Mouse (Mus musculus) B cell, adult 67 days (primary cell): ENCODE measurements around the gene Drap1. TPM values are rescaled to one million over a fixed set of nuclear protein-coding genes. Genes with fewer than 3 reads are reported as not detected.

ENCODE experiments used
- total RNA-seq, 2 experiments: library from RNA; stranded (reverse); gene quantifications; 4 replicates each; pipeline ENCODE4 v1.2.4; 2023

Gene Drap1
- total RNA-seq: 100 to 1,000 TPM; 174 to 177 TPM

GRCm38 (mm10) chr19:5424782-5425741 lies at the start of gene Drap1, which contains the start of gene AI837181:
Gene Drap1 (minus strand): TSS chr19:5424979.
Gene AI837181 (plus strand): TSS chr19:5425144.

DNA sequence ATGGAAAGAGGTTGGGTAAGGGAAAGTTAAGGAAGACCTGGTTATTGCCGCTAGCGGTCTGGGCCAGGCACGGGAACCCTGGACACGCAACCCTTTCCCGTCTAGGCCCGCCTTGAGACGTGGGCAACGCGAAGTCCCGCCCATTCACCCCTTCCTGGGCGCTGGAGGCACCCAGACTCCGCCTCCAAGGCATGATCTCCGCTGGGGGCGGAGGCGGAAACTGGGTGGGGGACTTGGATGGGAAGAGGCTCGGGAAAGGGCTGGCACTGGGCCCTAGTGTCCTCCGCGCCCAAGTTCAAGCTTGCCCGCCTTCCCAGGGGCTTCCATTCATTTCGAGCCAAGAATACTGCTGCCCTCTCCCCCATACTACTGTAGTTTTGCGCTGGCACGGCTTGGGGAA lies 48.9 kb upstream of the Drap1 start, which contains the start of gene Efemp2:
Efemp2 (plus strand) TSS at position 235 of the 400 bp plus-strand sequence.

DNA sequence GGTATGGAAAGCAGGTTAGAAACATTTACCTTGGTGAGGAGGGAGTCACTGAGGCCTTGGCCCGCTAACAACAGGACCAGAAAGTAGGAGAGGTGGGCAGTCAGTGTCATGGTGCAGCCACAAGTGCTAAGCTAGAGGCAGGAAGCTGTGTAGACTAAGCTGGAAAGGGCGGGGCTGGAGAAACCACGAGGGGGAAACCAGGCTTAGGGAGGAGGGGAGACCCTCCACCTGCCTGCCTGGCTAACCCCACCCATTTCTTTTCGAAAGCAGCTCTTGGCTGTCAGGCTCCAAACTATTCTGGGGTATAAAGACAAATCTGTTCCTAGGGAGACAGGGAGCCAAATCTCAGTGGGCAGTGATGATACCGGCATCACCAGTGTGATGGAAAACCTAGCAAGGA lies 43.6 kb upstream of the Drap1 start, which contains the start of gene Ctsw:
Ctsw (minus strand) TSS at position 134 of the 400 bp plus-strand sequence.

DNA sequence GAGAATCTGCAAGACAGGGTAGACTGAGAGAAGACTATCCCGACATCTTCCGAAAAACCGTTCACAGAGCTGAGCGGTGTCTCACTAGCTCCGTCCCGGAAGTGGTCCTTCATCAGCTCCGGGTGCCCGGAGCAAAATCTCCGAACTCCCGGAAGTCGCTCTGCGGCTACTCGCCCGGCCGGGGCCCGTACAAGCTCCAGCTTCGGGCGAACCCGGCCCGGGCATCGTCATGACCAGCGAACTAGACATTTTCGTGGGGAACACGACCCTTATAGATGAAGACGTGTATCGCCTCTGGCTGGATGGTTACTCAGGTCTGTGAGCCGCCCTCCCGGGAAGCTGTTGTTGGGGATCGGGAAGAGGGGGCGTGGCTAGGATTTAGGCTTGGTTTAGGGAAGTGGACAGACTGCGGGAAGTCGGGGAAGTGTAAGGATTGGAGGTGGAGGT lies 35.7 kb upstream of the Drap1 start, which contains the start of gene Fibp:
Fibp (plus strand) TSS at position 151 of the 447 bp plus-strand sequence.

GRCm38 (mm10) chr19:5457746-5458442 lies 33.1 kb upstream of the Drap1 start, which contains the start of gene Ccdc85b:
Gene Ccdc85b (minus strand): TSS chr19:5457894.

DNA sequence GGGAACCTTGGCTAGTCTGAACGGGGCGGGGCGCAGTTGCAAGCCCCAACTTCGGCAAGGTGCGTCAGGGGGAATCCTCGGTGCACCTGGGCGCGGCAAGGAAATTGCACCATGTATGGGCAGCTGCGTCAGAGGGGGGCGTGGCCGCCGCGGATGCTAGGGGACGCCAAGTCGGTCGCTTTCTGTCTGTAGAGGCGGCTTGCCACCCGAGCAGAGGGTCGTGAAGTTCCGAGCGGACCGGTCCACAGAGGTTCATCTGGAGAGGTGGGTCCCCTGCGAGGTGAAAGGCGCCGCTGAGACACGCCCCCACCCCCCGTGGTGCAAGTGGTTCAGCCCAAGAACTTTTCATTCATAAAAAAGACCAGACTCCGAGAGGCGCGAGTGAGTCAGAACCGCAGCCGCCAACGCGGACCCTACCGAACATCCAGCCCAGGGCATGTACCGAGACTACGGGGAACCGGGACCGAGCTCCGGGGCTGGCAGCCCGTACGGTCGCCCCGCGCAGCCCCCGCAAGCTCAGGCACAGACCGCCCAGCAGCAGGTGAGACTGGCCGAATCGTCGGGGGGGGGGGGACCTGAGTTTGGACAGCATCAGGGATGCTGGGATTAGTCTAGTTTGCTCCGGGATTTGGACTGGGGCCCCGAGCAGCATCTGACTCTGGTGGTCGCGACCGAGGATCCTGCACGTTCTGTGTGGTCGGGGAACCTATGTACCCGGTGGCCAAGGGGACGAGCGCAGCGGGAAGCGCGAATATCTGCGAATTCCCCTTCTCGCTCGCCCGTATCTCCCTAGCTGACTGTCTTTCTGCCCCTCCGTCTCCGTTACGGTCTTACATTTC lies 23.0 kb upstream of the Drap1 start, which contains the start of gene Fosl1:
Fosl1 (plus strand) TSS at position 33 of the 839 bp plus-strand sequence.

GRCm38 (mm10) chr19:5402293-5402692 lies 22.5 kb downstream of the Drap1 start, which contains the start of gene Tsga10ip:
Gene Tsga10ip (minus strand): TSS chr19:5402526.

GRCm38 (mm10) chr19:5388588-5389242 lies 36.1 kb downstream of the Drap1 start, which contains the start of gene Sart1:
Gene Sart1 (minus strand): TSS chr19:5388703.

Other genes with a start within 250 kb of the Drap1 start
- gene Pacs1, start 151.9 kb downstream of the Drap1 start, total RNA-seq: 10 to 100 TPM; 81.2 to 92.8 TPM
- 100 to 1,000 TPM; 309 to 311 TPM for gene Sf3b2, start 129.5 kb downstream of the Drap1 start, total RNA-seq
- gene Gal3st3, start 126.6 kb downstream of the Drap1 start, total RNA-seq: not detected
- gene Catsper1, start 89.2 kb downstream of the Drap1 start, total RNA-seq: not detected
- not detected for gene Cst6, start 75.4 kb downstream of the Drap1 start, total RNA-seq
- 10 to 100 TPM; 39.6 to 43.4 TPM for gene Eif1ad, start 58.2 kb downstream of the Drap1 start, total RNA-seq
- 10 to 100 TPM; 93.0 to 94.1 TPM for gene Banf1, start 57.8 kb downstream of the Drap1 start, total RNA-seq
- gene Sart1, start 36.3 kb downstream of the Drap1 start, total RNA-seq: 100 to 1,000 TPM; 177 to 198 TPM
- not detected for gene Tsga10ip, start 22.5 kb downstream of the Drap1 start, total RNA-seq
- gene AI837181, start 165 bp upstream of the Drap1 start, total RNA-seq: 10 to 100 TPM; 59.5 to 60.9 TPM
- 1 to 10 TPM in 1 of 2 experiments, not detected in 1; 1.3 TPM for gene Fosl1, start 22.6 kb upstream of the Drap1 start, total RNA-seq
- 1 to 10 TPM; 3.1 to 3.6 TPM for gene Ccdc85b, start 32.9 kb upstream of the Drap1 start, total RNA-seq
- gene Fibp, start 35.6 kb upstream of the Drap1 start, total RNA-seq: 100 to 1,000 TPM; 115 to 174 TPM
- gene Ctsw, start 43.5 kb upstream of the Drap1 start, total RNA-seq: 1 to 10 TPM; 2.0 to 3.3 TPM
- gene Efemp2, start 49.0 kb upstream of the Drap1 start, total RNA-seq: 1 to 10 TPM in 1 of 2 experiments, not detected in 1; 1.5 TPM
- 10 to 100 TPM; 39.6 to 51.8 TPM for gene Mus81, start 63.4 kb upstream of the Drap1 start, total RNA-seq
- gene Cfl1, start 65.5 kb upstream of the Drap1 start, total RNA-seq: 1,000 to 10,000 TPM; 1,245 to 1,301 TPM
- gene 1700020D05Rik, start 78.8 kb upstream of the Drap1 start, total RNA-seq: 1 to 10 TPM; 3.5 to 4.9 TPM
- 10 to 100 TPM; 10.4 to 14.2 TPM for gene Snx32, start 85.6 kb upstream of the Drap1 start, total RNA-seq
- not detected for gene Ovol1, start 135.7 kb upstream of the Drap1 start, total RNA-seq
- 10 to 100 TPM; 21.5 to 25.2 TPM for gene Ap5b1, start 143.0 kb upstream of the Drap1 start, total RNA-seq
- 100 to 1,000 TPM in 1 of 2 experiments, 10 to 100 TPM in 1; 92.4 to 109 TPM for gene Rnaseh2c, start 176.9 kb upstream of the Drap1 start, total RNA-seq
- gene Kat5, start 185.3 kb upstream of the Drap1 start, total RNA-seq: 100 to 1,000 TPM; 107 to 122 TPM
- 100 to 1,000 TPM; 132 to 136 TPM for gene Rela, start 212.5 kb upstream of the Drap1 start, total RNA-seq
- 100 to 1,000 TPM; 661 to 707 TPM for gene Sipa1, start 238.7 kb upstream of the Drap1 start, total RNA-seq